Mouse (Mus musculus): ENCODE measurements at regions not wholly inside any gene's neighbourhood (a gene's known extent, or its start where the extent isn't known, plus 50 kb on each side); places are given as distances from the start of the nearest gene placed in this dataset.
"Not testable (repeated sequence)": the region's sequence is repeated elsewhere in the genome, so short reads cannot be mapped to it uniquely, and the experiment has no call there.

DNA sequence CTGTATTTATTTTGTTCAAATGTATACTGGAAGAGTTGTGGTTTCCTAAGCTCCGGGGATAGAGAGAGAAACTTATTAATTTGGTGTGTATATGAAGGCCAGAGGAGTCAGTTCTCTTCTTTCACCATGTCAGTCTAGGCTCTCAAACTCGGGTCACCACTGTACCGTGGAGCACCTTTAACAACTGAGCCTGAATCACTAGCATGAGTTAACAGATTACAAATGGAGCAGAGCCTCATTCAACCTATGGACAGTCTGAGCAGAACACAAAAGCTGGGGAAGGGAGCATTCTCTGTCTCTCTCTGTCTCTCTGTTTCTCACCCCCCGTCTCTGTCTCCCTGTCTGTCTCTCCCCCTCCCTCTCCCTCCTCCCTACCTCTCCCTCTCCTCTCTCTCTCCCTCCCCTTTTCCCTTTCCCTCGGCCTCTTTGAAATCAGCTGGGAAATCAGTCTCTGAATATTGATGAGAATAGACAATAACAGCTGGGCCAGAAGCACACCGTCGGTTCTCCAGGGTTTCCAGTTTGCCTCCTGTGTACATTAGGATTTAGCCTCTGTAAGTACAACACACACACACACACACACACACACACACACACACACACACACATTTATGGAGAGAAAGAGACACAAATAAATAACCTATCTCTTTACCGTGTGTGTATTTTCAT lies 200.4 kb upstream of the 1700056E22Rik start:
- Histone ChIP-seq H3K36me3 (ENCODE audit: control insufficient read depth, insufficient read depth) (no peaks in the 10 kb centered on the region), H3K4me2 (ENCODE audit: low read depth, low read length) (no peak overlapping the region), H3K27me3 (ENCODE audit: control insufficient read depth, insufficient read depth, low read length) (no peaks in the 10 kb centered on the region), H3K4me1 (ENCODE audit: control insufficient read depth, insufficient read depth, low read length) (peaks cover 3% of the 10 kb centered on the region; the same call in 1 of the 2 replicates), H3K4me3 (ENCODE audit: low read length) (no peak overlapping the region), H3K27ac (ENCODE audit: low read length) (no peak overlapping the region), H3K9me3 (replicated peaks; ENCODE audit: control insufficient read depth, low read length) (no peaks in the 10 kb centered on the region), H3K9ac (ENCODE audit: low read length) (no peak overlapping the region)
- no peak for ATAC-seq (replicated peaks; ENCODE audit: extremely low read depth, insufficient read depth, low FRiP score)
- WGBS, result 70% methylated on average over 8 of the region's 8 CpGs

- no peaks in the 10 kb centered on the region for H3K36me3 ChIP-seq (ENCODE audit: control insufficient read depth, insufficient read depth)
These were observed 199.7 kb upstream of the 1700056E22Rik start for GRCm38 (mm10) chr1:184233741-184234255.

DNA sequence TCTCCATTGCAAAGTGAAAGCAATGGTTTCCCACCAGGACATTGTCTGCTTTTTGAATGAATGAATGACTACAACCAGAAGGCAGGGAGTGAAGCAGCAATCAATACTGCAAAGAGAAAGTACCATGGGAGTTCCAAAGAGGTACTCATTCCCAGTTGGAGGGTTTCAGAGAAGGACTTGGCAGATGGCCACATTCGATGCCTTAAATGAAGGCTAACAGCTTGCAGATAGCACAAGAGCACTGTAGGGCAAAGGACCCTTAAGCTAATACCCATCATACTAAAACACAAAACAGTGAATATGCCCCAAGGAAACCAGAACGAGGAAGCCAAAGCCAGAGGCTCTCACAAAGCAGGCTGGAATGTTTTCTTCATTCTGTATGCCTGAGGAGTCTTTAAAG lies 188.2 kb upstream of the 1700056E22Rik start:
- no peak overlapping the region for H3K4me3 ChIP-seq (ENCODE audit: low read length)
- WGBS, result 36% methylated on average over 2 of the region's 2 CpGs
- H3K9ac ChIP-seq (ENCODE audit: low read length), result no peak overlapping the region
- no peaks in the 10 kb centered on the region for H3K9me3 ChIP-seq (replicated peaks; ENCODE audit: control insufficient read depth, low read length)
- no peaks in the 10 kb centered on the region for H3K27me3 ChIP-seq (ENCODE audit: control insufficient read depth, insufficient read depth, low read length)
- no peak overlapping the region for H3K27ac ChIP-seq (ENCODE audit: low read length)
- H3K4me2 ChIP-seq (ENCODE audit: low read depth, low read length), result peak overlapping the region; percentile 10
- no peaks in the 10 kb centered on the region for H3K36me3 ChIP-seq (ENCODE audit: control insufficient read depth, insufficient read depth)
- peaks cover 8% of the 10 kb centered on the region; the same call in 1 of the 2 replicates for H3K4me1 ChIP-seq (ENCODE audit: control insufficient read depth, insufficient read depth, low read length)
- no peak for ATAC-seq (replicated peaks; ENCODE audit: extremely low read depth, insufficient read depth, low FRiP score)

More at GRCm38 (mm10) chr1:184233741-184234255, 199.7 kb upstream of the 1700056E22Rik start:
- Histone ChIP-seq H3K4me2 (ENCODE audit: low read depth, low read length) (no peak overlapping the region), H3K9me3 (replicated peaks; ENCODE audit: control insufficient read depth, low read length) (no peaks in the 10 kb centered on the region), H3K4me3 (ENCODE audit: low read length) (no peak overlapping the region), H3K4me1 (ENCODE audit: control insufficient read depth, insufficient read depth, low read length) (peaks cover 3% of the 10 kb centered on the region; the same call in 1 of the 2 replicates), H3K27ac (ENCODE audit: low read length) (no peak overlapping the region), H3K27me3 (ENCODE audit: control insufficient read depth, insufficient read depth, low read length) (no peaks in the 10 kb centered on the region), H3K9ac (ENCODE audit: low read length) (no peak overlapping the region)
- no peak for ATAC-seq (replicated peaks; ENCODE audit: extremely low read depth, insufficient read depth, low FRiP score)
- 66% methylated on average over 5 of the region's 5 CpGs for WGBS

- peak; percentile 89 for ATAC-seq (replicated peaks; ENCODE audit: extremely low read depth, insufficient read depth, low FRiP score)
- WGBS, result 16% methylated on average over 3 of the region's 3 CpGs
- Histone ChIP-seq H3K4me1 (ENCODE audit: control insufficient read depth, insufficient read depth, low read length) (peaks cover 8% of the 10 kb centered on the region; the same call in 1 of the 2 replicates), H3K27me3 (ENCODE audit: control insufficient read depth, insufficient read depth, low read length) (no peaks in the 10 kb centered on the region), H3K36me3 (ENCODE audit: control insufficient read depth, insufficient read depth) (no peaks in the 10 kb centered on the region), H3K4me3 (ENCODE audit: low read length) (no peak overlapping the region), H3K4me2 (ENCODE audit: low read depth, low read length) (peak overlapping the region; percentile 10), H3K9me3 (replicated peaks; ENCODE audit: control insufficient read depth, low read length) (no peaks in the 10 kb centered on the region), H3K9ac (ENCODE audit: low read length) (no peak overlapping the region), H3K27ac (ENCODE audit: low read length) (no peak overlapping the region)
These were observed 187.7 kb upstream of the 1700056E22Rik start for GRCm38 (mm10) chr1:184221792-184222191.

GRCm38 (mm10) chr1:184197272-184197671 lies 163.2 kb upstream of the 1700056E22Rik start:
- no peak overlapping the region for H3K9ac ChIP-seq (ENCODE audit: low read length)

DNA sequence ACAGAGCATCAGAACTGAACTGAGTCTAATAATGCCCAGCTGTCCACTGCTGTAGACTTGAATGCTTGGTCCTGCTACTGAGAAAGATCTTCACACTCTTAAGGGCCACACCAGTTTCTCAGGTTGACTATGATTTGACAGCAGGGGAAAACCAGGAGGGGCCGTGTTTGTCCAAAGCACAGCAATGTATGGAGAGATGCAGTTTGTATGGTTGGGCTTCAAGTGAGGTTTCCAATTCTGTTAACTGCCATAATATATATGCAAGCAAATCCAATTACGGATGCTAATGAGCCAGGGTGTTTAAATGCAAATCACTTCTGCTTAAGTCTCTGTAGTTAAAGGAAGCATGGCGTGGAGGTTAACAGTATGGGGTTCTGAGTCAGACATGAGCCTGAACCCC lies 157.2 kb upstream of the 1700056E22Rik start:
- Histone ChIP-seq H3K4me1 (ENCODE audit: control insufficient read depth, insufficient read depth, low read length) (peaks cover 4% of the 10 kb centered on the region), H3K9ac (ENCODE audit: low read length) (no peak overlapping the region), H3K9me3 (replicated peaks; ENCODE audit: control insufficient read depth, low read length) (no peaks in the 10 kb centered on the region), H3K36me3 (ENCODE audit: control insufficient read depth, insufficient read depth) (no peaks in the 10 kb centered on the region), H3K27me3 (ENCODE audit: control insufficient read depth, insufficient read depth, low read length) (no peaks in the 10 kb centered on the region), H3K27ac (ENCODE audit: low read length) (no peak overlapping the region), H3K4me3 (ENCODE audit: low read length) (no peak overlapping the region), H3K4me2 (ENCODE audit: low read depth, low read length) (no peak overlapping the region)
- no peak for ATAC-seq (replicated peaks; ENCODE audit: extremely low read depth, insufficient read depth, low FRiP score)
- 84% methylated on average over 3 of the region's 3 CpGs for WGBS

More at GRCm38 (mm10) chr1:184197272-184197671, 163.2 kb upstream of the 1700056E22Rik start:
- H3K4me1 ChIP-seq (ENCODE audit: control insufficient read depth, insufficient read depth, low read length), result peaks cover 4% of the 10 kb centered on the region
- no peaks in the 10 kb centered on the region for H3K27me3 ChIP-seq (ENCODE audit: control insufficient read depth, insufficient read depth, low read length)
- no peaks in the 10 kb centered on the region for H3K36me3 ChIP-seq (ENCODE audit: control insufficient read depth, insufficient read depth)
- no peak for ATAC-seq (replicated peaks; ENCODE audit: extremely low read depth, insufficient read depth, low FRiP score)
- no peak overlapping the region for H3K4me3 ChIP-seq (ENCODE audit: low read length)
- WGBS, result 91% methylated on average over 4 of the region's 4 CpGs
- H3K4me2 ChIP-seq (ENCODE audit: low read depth, low read length), result no peak overlapping the region
- no peak overlapping the region for H3K27ac ChIP-seq (ENCODE audit: low read length)
- no peaks in the 10 kb centered on the region for H3K9me3 ChIP-seq (replicated peaks; ENCODE audit: control insufficient read depth, low read length)

DNA sequence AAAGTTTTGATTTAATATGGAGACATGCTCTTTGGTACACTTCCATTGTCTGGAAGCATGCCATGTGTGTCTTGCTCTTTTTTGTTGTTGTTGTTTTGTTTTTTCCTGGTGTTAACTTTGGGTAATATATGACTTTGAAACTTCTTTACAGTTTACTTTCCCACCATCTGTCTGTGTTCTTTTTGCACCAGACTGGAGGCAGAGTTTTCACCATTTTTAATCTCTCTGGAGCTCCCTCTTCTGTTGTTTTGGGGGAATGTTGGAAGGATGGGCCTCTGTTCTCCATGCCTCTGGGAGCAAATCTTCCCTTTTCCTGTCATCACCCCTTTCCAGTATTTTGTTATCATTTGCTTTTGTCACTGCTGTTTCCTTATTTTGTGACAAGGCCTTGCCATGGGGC lies 153.5 kb upstream of the 1700056E22Rik start:
- H3K9ac ChIP-seq (ENCODE audit: low read length), result no peak overlapping the region
- no peak overlapping the region for H3K27ac ChIP-seq (ENCODE audit: low read length)
- H3K4me1 ChIP-seq (ENCODE audit: control insufficient read depth, insufficient read depth, low read length), result no peaks in the 10 kb centered on the region
- no peaks in the 10 kb centered on the region for H3K9me3 ChIP-seq (replicated peaks; ENCODE audit: control insufficient read depth, low read length)
- H3K27me3 ChIP-seq (ENCODE audit: control insufficient read depth, insufficient read depth, low read length), result no peaks in the 10 kb centered on the region
- H3K36me3 ChIP-seq (ENCODE audit: control insufficient read depth, insufficient read depth), result no peaks in the 10 kb centered on the region
- H3K4me2 ChIP-seq (ENCODE audit: low read depth, low read length), result no peak overlapping the region
- no peak for ATAC-seq (replicated peaks; ENCODE audit: extremely low read depth, insufficient read depth, low FRiP score)
- H3K4me3 ChIP-seq (ENCODE audit: low read length), result no peak overlapping the region

DNA sequence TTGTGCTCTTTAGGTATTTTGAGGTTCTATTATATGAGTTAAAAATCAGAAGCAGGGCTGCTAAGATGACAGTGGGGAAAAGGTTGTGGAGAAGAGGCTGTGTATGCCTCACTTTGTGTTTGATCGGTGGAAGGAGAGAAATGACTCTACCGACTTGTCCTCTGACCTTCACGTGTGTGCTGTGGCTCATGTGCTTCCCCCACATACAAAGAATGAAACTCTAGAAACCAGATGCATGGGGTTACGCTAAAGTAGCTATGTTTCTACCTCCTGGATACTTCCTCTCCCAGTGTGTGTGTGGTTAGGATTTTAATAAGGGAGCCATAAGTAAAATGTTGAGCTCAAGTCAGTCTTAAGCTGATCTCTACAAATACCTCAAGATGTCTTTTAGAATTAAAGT lies 148.1 kb upstream of the 1700056E22Rik start:
- ATAC-seq (replicated peaks; ENCODE audit: extremely low read depth, insufficient read depth, low FRiP score), result no peak
- WGBS, result 85% methylated on average over 4 of the region's 4 CpGs
- H3K4me3 ChIP-seq (ENCODE audit: low read length), result no peak overlapping the region
- H3K9me3 ChIP-seq (replicated peaks; ENCODE audit: control insufficient read depth, low read length), result no peaks in the 10 kb centered on the region
- H3K36me3 ChIP-seq (ENCODE audit: control insufficient read depth, insufficient read depth), result no peaks in the 10 kb centered on the region
- no peaks in the 10 kb centered on the region for H3K4me1 ChIP-seq (ENCODE audit: control insufficient read depth, insufficient read depth, low read length)
- no peak overlapping the region for H3K27ac ChIP-seq (ENCODE audit: low read length)
- no peak overlapping the region for H3K9ac ChIP-seq (ENCODE audit: low read length)
- no peak overlapping the region for H3K4me2 ChIP-seq (ENCODE audit: low read depth, low read length)
- H3K27me3 ChIP-seq (ENCODE audit: control insufficient read depth, insufficient read depth, low read length), result no peaks in the 10 kb centered on the region

GRCm38 (mm10) chr1:184174416-184174815 lies 140.3 kb upstream of the 1700056E22Rik start:
- not testable (repeated sequence) for H3K27me3 ChIP-seq (ENCODE audit: control insufficient read depth, insufficient read depth, low read length); H3K9me3 ChIP-seq (replicated peaks; ENCODE audit: control insufficient read depth, low read length); H3K4me2 ChIP-seq (ENCODE audit: low read depth, low read length); H3K27ac ChIP-seq (ENCODE audit: low read length); H3K4me3 ChIP-seq (ENCODE audit: low read length); ATAC-seq (replicated peaks; ENCODE audit: extremely low read depth, insufficient read depth, low FRiP score); H3K9ac ChIP-seq (ENCODE audit: low read length); H3K36me3 ChIP-seq (ENCODE audit: control insufficient read depth, insufficient read depth)
- peaks cover 29% of the 10 kb centered on the region for H3K4me1 ChIP-seq (ENCODE audit: control insufficient read depth, insufficient read depth, low read length)
- 75% methylated on average over 1 of the region's 1 CpGs for WGBS

Data from heart, embryonic 16.5 days (tissue).